Mouse (Mus musculus): ENCODE measurements at regions not wholly inside any gene's neighbourhood (a gene's known extent, or its start where the extent isn't known, plus 50 kb on each side); places are given as distances from the start of the nearest gene placed in this dataset.
"Not testable (repeated sequence)": the region's sequence is repeated elsewhere in the genome, so short reads cannot be mapped to it uniquely, and the experiment has no call there.

DNA sequence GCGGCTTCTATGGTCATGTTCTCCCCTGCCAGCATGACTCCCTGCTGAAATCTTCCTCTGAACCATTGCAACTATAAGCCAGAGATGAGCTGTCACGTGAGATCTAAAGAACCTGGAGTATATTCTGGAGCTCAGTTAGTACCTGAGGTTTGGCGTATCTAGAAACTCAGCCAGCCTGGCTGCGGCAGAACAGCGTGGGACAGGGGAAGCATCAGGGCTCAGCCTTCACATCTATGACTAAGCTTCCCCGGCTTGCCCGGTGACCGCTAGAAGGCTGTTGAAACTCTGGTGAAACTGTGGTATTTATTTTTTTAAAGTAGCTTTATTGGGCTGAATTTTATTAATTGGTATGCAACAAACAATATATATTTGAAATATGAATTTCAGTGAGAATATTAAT lies 134.3 kb downstream of the Dll1 start:
- WGBS, result 80% methylated on average over 8 of the region's 8 CpGs
- Histone ChIP-seq H3K9me3 (ENCODE audit: control insufficient read depth, low read length) (0 out of 2 replicates have a peak, but pooled peaks cover 2% of the 10 kb centered on the region), H3K9ac (ENCODE audit: low read length) (no peak overlapping the region), H3K27ac (replicated peaks; ENCODE audit: low read depth, low read length) (no peak overlapping the region), H3K27me3 (ENCODE audit: control insufficient read depth, insufficient read depth, low read length) (no peaks in the 10 kb centered on the region), H3K4me1 (ENCODE audit: control insufficient read depth, insufficient read depth, low read length) (no peaks in the 10 kb centered on the region), H3K4me2 (ENCODE audit: low read depth, severe bottlenecking) (no peak overlapping the region), H3K36me3 (ENCODE audit: control insufficient read depth, insufficient read depth, low read length) (no peaks in the 10 kb centered on the region), H3K4me3 (ENCODE audit: low read depth, low read length) (no peak overlapping the region)
- DNase-seq (ENCODE audit: low spot score) (no peak), ATAC-seq (ENCODE audit: insufficient number of reproducible peaks, low FRiP score, low TSS enrichment, low read depth) (no peak)

DNA sequence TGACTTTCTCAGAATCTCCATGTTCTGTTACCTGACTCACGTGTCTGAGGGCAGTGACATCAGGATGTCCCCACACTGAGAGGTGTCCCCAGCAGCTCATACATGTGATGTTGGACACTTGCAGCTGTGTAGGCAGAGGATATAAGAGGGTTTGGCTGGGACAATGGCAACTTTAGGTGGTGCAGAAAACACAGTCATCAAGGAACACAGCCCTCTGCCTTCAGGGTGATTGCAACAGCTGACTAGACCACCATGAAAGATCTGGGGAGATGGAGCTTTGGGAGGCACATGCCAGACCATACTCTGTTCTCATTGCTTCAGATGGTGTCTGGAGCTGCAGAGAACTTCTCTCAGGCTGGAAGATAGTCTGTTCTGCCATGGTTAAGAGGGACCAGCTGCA lies 135.2 kb downstream of the Dll1 start:
- no peak for DNase-seq (ENCODE audit: low spot score)
- no peak for ATAC-seq (ENCODE audit: insufficient number of reproducible peaks, low FRiP score, low TSS enrichment, low read depth)
- Histone ChIP-seq H3K27ac (replicated peaks; ENCODE audit: low read depth, low read length) (no peak overlapping the region), H3K4me3 (ENCODE audit: low read depth, low read length) (no peak overlapping the region), H3K27me3 (ENCODE audit: control insufficient read depth, insufficient read depth, low read length) (no peaks in the 10 kb centered on the region), H3K36me3 (ENCODE audit: control insufficient read depth, insufficient read depth, low read length) (no peaks in the 10 kb centered on the region), H3K9ac (ENCODE audit: low read length) (no peak overlapping the region), H3K9me3 (ENCODE audit: control insufficient read depth, low read length) (0 out of 2 replicates have a peak, but pooled peaks cover 2% of the 10 kb centered on the region), H3K4me2 (ENCODE audit: low read depth, severe bottlenecking) (no peak overlapping the region), H3K4me1 (ENCODE audit: control insufficient read depth, insufficient read depth, low read length) (no peaks in the 10 kb centered on the region)
- 74% methylated on average over 1 of the region's 1 CpGs for WGBS

DNA sequence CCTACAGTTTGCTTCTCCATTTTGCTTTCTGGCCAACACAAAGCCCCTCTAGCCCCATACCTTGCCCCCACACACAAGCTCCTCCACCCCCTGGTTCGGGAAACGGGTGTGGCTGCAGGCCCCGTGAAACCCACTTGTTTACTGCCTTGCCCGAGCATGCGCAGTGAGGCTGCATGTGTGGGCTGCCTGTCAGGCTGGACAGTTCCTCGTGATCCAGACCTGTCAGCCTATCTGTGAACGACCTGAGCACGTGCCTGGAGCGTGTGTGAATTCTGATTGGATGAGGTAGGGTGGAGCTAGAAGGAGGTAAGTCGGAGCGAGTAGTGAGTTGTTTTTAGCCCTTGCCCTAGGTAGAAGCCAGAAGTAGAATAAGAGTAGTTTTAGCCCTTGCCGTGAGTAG lies 136.0 kb downstream of the Dll1 start:
- ATAC-seq (ENCODE audit: insufficient number of reproducible peaks, low FRiP score, low TSS enrichment, low read depth); H3K27ac ChIP-seq (replicated peaks; ENCODE audit: low read depth, low read length); H3K9me3 ChIP-seq (ENCODE audit: control insufficient read depth, low read length); DNase-seq (ENCODE audit: low spot score); H3K4me3 ChIP-seq (ENCODE audit: low read depth, low read length); H3K9ac ChIP-seq (ENCODE audit: low read length); H3K27me3 ChIP-seq (ENCODE audit: control insufficient read depth, insufficient read depth, low read length); H3K4me1 ChIP-seq (ENCODE audit: control insufficient read depth, insufficient read depth, low read length); H3K4me2 ChIP-seq (ENCODE audit: low read depth, severe bottlenecking); H3K36me3 ChIP-seq (ENCODE audit: control insufficient read depth, insufficient read depth, low read length): not testable (repeated sequence)
- WGBS, result 70% methylated on average over 12 of the region's 12 CpGs

DNA sequence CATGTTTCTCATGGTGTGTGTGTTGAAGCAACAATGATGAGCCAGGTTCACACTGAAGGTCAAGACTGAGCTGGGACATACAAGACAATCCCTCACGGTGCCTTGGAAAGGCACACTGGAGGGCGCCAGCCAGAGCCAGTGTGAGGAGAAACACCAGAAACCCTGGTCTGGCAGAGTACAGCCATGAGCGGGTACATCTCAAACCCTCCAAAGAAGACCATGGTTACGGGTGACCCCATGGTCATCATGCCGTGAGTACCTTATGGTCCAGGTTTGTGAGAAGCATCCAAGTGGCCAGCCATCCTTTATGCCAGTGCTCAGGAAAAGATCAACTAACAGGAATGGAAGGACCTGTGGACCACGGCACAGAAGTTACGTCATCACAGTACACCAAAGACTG lies 136.7 kb downstream of the Dll1 start:
- H3K4me1 ChIP-seq (ENCODE audit: control insufficient read depth, insufficient read depth, low read length), result no peaks in the 10 kb centered on the region
- no peaks in the 10 kb centered on the region for H3K27me3 ChIP-seq (ENCODE audit: control insufficient read depth, insufficient read depth, low read length)
- H3K4me2 ChIP-seq (ENCODE audit: low read depth, severe bottlenecking), result no peak overlapping the region
- H3K9me3 ChIP-seq (ENCODE audit: control insufficient read depth, low read length), result 0 out of 2 replicates have a peak, but pooled peaks cover 2% of the 10 kb centered on the region
- 93% methylated on average over 7 of the region's 7 CpGs for WGBS
- no peak overlapping the region for H3K4me3 ChIP-seq (ENCODE audit: low read depth, low read length)
- no peak overlapping the region for H3K27ac ChIP-seq (replicated peaks; ENCODE audit: low read depth, low read length)
- no peaks in the 10 kb centered on the region for H3K36me3 ChIP-seq (ENCODE audit: control insufficient read depth, insufficient read depth, low read length)
- no peak for DNase-seq (ENCODE audit: low spot score)
- no peak overlapping the region for H3K9ac ChIP-seq (ENCODE audit: low read length)
- ATAC-seq (ENCODE audit: insufficient number of reproducible peaks, low FRiP score, low TSS enrichment, low read depth), result no peak

DNA sequence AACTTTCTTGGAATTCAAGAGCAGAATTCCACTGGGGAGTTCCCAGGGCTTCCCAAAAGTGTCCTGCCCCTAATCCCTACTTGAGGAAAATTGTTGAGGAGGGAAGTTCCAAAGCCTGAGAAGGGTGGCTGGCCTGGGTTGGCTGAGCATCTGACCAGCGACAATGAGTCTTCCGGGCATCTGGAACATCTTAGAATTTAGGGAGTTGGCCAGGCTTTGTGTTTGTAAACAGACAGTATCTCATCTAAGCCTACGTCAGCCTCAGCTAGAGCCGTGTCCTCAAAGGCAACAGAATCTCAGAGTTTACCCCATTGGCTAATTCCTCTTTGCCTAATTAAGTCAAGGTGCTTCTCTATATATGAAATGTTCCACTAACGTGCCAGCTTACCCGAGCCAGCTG lies 141.6 kb downstream of the Dll1 start:
- H3K27me3 ChIP-seq (ENCODE audit: control insufficient read depth, insufficient read depth, low read length), result no peaks in the 10 kb centered on the region
- H3K4me3 ChIP-seq (ENCODE audit: low read depth, low read length), result no peak overlapping the region
- no peaks in the 10 kb centered on the region for H3K4me1 ChIP-seq (ENCODE audit: control insufficient read depth, insufficient read depth, low read length)
- ATAC-seq (ENCODE audit: insufficient number of reproducible peaks, low FRiP score, low TSS enrichment, low read depth) (no peak), DNase-seq (ENCODE audit: low spot score) (no peak)
- no peak overlapping the region for H3K9ac ChIP-seq (ENCODE audit: low read length)
- no peak overlapping the region for H3K27ac ChIP-seq (replicated peaks; ENCODE audit: low read depth, low read length)
- no peaks in the 10 kb centered on the region for H3K36me3 ChIP-seq (ENCODE audit: control insufficient read depth, insufficient read depth, low read length)
- 63% methylated on average over 6 of the region's 6 CpGs for WGBS
- 0 out of 2 replicates have a peak, but pooled peaks cover 2% of the 10 kb centered on the region for H3K9me3 ChIP-seq (ENCODE audit: control insufficient read depth, low read length)
- no peak overlapping the region for H3K4me2 ChIP-seq (ENCODE audit: low read depth, severe bottlenecking)

DNA sequence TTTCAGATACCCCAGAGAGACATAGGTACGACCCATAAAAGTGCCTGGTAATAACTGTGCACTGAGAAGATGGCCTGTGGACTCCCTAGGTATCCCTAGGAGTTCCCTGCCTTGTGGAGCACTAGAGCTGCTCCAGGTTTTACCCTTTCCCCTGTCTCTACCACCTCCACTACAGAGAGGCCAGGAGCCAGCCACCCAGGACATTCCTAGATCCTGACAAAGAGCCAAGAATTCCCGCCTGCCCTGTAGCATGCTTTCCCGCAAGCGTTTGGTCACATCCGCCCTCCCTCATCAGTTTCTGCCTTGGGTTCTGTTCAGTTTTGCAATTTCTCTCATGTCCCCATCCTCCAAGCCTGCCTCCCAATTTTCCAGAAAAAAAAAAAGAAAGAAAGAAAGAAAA lies 145.5 kb downstream of the Dll1 start:
- ATAC-seq (ENCODE audit: insufficient number of reproducible peaks, low FRiP score, low TSS enrichment, low read depth) (no peak), DNase-seq (ENCODE audit: low spot score) (no peak)
- H3K27ac ChIP-seq (replicated peaks; ENCODE audit: low read depth, low read length), result no peak overlapping the region
- H3K9me3 ChIP-seq (ENCODE audit: control insufficient read depth, low read length), result no peaks in the 10 kb centered on the region
- 79% methylated on average over 5 of the region's 5 CpGs for WGBS
- no peak overlapping the region for H3K4me2 ChIP-seq (ENCODE audit: low read depth, severe bottlenecking)
- H3K4me3 ChIP-seq (ENCODE audit: low read depth, low read length), result no peak overlapping the region
- H3K4me1 ChIP-seq (ENCODE audit: control insufficient read depth, insufficient read depth, low read length), result no peaks in the 10 kb centered on the region
- H3K36me3 ChIP-seq (ENCODE audit: control insufficient read depth, insufficient read depth, low read length), result no peaks in the 10 kb centered on the region
- H3K27me3 ChIP-seq (ENCODE audit: control insufficient read depth, insufficient read depth, low read length), result no peaks in the 10 kb centered on the region
- no peak overlapping the region for H3K9ac ChIP-seq (ENCODE audit: low read length)

DNA sequence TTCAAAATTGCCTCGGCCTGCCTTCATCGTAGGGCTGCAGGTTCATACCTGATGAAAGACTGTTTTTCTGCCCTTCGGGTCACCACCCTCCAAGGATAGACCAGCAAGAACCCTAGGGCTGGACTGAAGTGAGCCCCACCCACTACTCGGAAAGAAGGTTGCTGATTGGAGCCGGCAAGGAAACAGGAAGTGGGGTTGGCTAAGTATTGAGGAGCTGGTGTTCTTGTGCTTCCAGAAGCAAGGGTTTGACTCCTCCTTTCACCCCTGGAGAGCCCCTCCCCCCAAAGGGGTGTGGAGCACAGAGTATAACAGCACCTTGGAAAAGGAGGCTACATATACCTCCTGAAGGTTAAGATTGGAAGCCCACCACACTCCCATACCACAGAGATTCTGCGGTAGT lies 147.5 kb downstream of the Dll1 start:
- no peaks in the 10 kb centered on the region for H3K27me3 ChIP-seq (ENCODE audit: control insufficient read depth, insufficient read depth, low read length)
- no peak overlapping the region for H3K9ac ChIP-seq (ENCODE audit: low read length)
- no peak for ATAC-seq (ENCODE audit: insufficient number of reproducible peaks, low FRiP score, low TSS enrichment, low read depth)
- no peaks in the 10 kb centered on the region for H3K36me3 ChIP-seq (ENCODE audit: control insufficient read depth, insufficient read depth, low read length)
- WGBS, result 70% methylated on average over 6 of the region's 6 CpGs
- no peak overlapping the region for H3K4me2 ChIP-seq (ENCODE audit: low read depth, severe bottlenecking)
- no peaks in the 10 kb centered on the region for H3K9me3 ChIP-seq (ENCODE audit: control insufficient read depth, low read length)
- DNase-seq (ENCODE audit: low spot score), result no peak
- H3K4me1 ChIP-seq (ENCODE audit: control insufficient read depth, insufficient read depth, low read length), result no peaks in the 10 kb centered on the region
- no peak overlapping the region for H3K4me3 ChIP-seq (ENCODE audit: low read depth, low read length)
- H3K27ac ChIP-seq (replicated peaks; ENCODE audit: low read depth, low read length), result no peak overlapping the region

DNA sequence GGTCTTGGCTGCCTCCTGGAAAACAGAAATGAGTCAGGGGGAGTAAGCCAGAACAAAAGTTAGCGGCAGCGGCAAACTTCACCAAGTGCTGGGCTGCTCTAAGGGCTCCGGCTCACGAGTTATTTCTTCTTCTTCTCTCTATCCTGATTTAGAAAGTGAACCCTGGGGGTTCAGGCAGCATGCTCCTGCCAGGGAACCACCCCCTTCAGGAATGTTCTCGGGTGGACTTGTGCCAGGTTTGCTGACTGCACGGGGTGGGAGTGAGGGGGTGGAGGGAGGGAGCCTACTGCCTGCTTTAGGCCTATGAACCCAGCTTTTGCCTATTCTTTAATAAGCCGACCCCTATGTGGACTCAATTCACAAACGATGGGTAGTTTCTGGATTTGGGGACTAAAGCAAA lies 148.6 kb downstream of the Dll1 start:
- H3K27ac ChIP-seq (replicated peaks; ENCODE audit: low read depth, low read length), result no peak overlapping the region
- H3K9ac ChIP-seq (ENCODE audit: low read length), result no peak overlapping the region
- WGBS, result 87% methylated on average over 8 of the region's 8 CpGs
- no peaks in the 10 kb centered on the region for H3K9me3 ChIP-seq (ENCODE audit: control insufficient read depth, low read length)
- no peak overlapping the region for H3K4me2 ChIP-seq (ENCODE audit: low read depth, severe bottlenecking)
- H3K27me3 ChIP-seq (ENCODE audit: control insufficient read depth, insufficient read depth, low read length), result no peaks in the 10 kb centered on the region
- no peaks in the 10 kb centered on the region for H3K36me3 ChIP-seq (ENCODE audit: control insufficient read depth, insufficient read depth, low read length)
- H3K4me3 ChIP-seq (ENCODE audit: low read depth, low read length), result no peak overlapping the region
- H3K4me1 ChIP-seq (ENCODE audit: control insufficient read depth, insufficient read depth, low read length), result no peaks in the 10 kb centered on the region
- ATAC-seq (ENCODE audit: insufficient number of reproducible peaks, low FRiP score, low TSS enrichment, low read depth) (no peak), DNase-seq (ENCODE audit: low spot score) (no peak)

DNA sequence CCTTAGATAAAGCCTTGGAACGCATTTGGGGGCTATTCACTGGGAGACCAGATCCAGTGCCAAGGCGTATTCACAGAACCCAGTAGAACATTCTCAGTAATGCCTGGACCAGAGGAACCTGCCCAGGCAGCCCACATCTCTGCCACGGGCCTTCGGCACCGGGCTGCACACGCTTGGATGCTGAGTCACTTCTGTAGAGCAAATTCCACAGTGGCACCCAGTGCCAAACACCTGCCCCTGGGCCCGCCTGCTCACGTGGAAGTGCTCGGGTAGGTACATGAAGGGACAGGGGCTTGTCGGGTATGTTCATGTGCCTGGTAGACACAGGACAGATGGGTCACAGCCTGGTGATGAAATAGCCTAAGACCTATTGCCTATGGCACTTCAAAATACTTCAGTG lies 152.8 kb downstream of the Dll1 start:
- H3K9me3 ChIP-seq (ENCODE audit: control insufficient read depth, low read length), result no peaks in the 10 kb centered on the region
- 92% methylated on average over 10 of the region's 10 CpGs for WGBS
- ATAC-seq (ENCODE audit: insufficient number of reproducible peaks, low FRiP score, low TSS enrichment, low read depth), result no peak

More for the DNA sequence above, 152.8 kb downstream of the Dll1 start:
- H3K4me3 ChIP-seq (ENCODE audit: low read depth, low read length), result no peak overlapping the region
- no peak overlapping the region for H3K4me2 ChIP-seq (ENCODE audit: low read depth, severe bottlenecking)
- no peak overlapping the region for H3K27ac ChIP-seq (replicated peaks; ENCODE audit: low read depth, low read length)
- H3K27me3 ChIP-seq (ENCODE audit: control insufficient read depth, insufficient read depth, low read length), result no peaks in the 10 kb centered on the region
- DNase-seq (ENCODE audit: low spot score), result no peak
- no peak overlapping the region for H3K9ac ChIP-seq (ENCODE audit: low read length)
- H3K36me3 ChIP-seq (ENCODE audit: control insufficient read depth, insufficient read depth, low read length), result no peaks in the 10 kb centered on the region
- no peaks in the 10 kb centered on the region for H3K4me1 ChIP-seq (ENCODE audit: control insufficient read depth, insufficient read depth, low read length)

Data from limb, embryonic 11.5 days (tissue).